Mouse (Mus musculus): ENCODE measurements around the gene Ddx49. TPM values are rescaled to one million over a fixed set of nuclear protein-coding genes. Genes with fewer than 3 reads are reported as not detected.

The Ddx49 gene
- total and polyA plus RNA-seq, 3 experiments, result 64.9 to 98.4 (median 77.3) TPM

DNA sequence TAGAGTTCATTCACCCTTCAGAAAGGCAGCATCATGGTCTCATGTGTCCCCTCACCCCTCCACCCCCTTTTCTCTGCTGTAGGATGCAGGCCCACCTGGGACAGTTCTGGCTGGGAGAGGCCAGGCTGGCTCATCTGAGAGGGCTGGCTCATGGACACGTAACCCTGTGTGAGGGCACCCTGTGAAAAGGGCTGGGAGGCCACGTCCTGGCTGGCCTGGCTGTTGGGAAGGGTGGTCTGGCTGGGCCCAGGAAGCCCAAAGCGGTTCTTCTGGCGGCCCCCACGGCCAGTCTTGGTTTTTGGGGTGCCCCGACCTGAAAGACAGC, 30.6 kb upstream of the Ddx49 start:
- in situ Hi-C loops (cut with MboI; ENCODE audit: low pct_ligation_motif_present, low pct_unique_long_range_greater_than_20kb, low sequenced_read_pairs) (no loop called here), dilution Hi-C loops (cut with MboI; ENCODE audit: extremely low pct_ligation_motif_present, extremely low pct_unique_long_range_greater_than_20kb, low sequenced_read_pairs) (no loop called here)
- no peak overlapping the region for H3K9ac ChIP-seq (ENCODE audit: insufficient read depth, low read depth)
- H3K27ac ChIP-seq (ENCODE audit: insufficient read depth, low read depth), result no peak overlapping the region
- peaks cover 74 to 82% of the 10 kb centered on the region in 2 experiments for H3K36me3 ChIP-seq (replicated peaks in 1 of 2; ENCODE audit: control insufficient read depth in 1 of 2, insufficient read depth in 1 of 2, low read length in 1 of 2)
- no peak overlapping the region for H3K4me3 ChIP-seq (replicated peaks in 1 of 3; ENCODE audit: low read depth in 2 of 3, low read length in 2 of 3, poor library complexity in 1 of 3)
- TF ChIP-seq MAFK (IDR thresholded peaks at IDR 0.05; ENCODE audit: insufficient replicate concordance, low read length), result no peak
- TF ChIP-seq ETS1 (conservative IDR thresholded peaks at IDR 0.05; ENCODE audit: low read depth, low read length), result no peak
- no peak for TF ChIP-seq ELF1 (IDR thresholded peaks at IDR 0.05; ENCODE audit: low read depth, low read length)
- TF ChIP-seq POLR2AphosphoS2 (IDR thresholded peaks at IDR 0.05; ENCODE audit: low read depth, low read length), result no peak
- no peak for TF ChIP-seq TCF12 (IDR thresholded peaks at IDR 0.05; ENCODE audit: low read depth, low read length)
- no peak for TF ChIP-seq MYC (IDR thresholded peaks at IDR 0.05; ENCODE audit: low read depth, low read length)
- TF ChIP-seq IRF4 (IDR thresholded peaks at IDR 0.05; ENCODE audit: low read depth, low read length), result no peak
- no peak for TF ChIP-seq SMC3 (IDR thresholded peaks at IDR 0.05; ENCODE audit: low read depth, low read length)
- TF ChIP-seq GABPA (IDR thresholded peaks at IDR 0.05; ENCODE audit: insufficient replicate concordance, low read depth, low read length), result no peak
- TF ChIP-seq CTCF (conservative IDR thresholded peaks at IDR 0.05 in 1 of 2, IDR thresholded peaks at IDR 0.05 in 1 of 2; ENCODE audit: low read depth in 2 of 2, low read length in 2 of 2), result no peak
- TF ChIP-seq CHD1 (IDR thresholded peaks at IDR 0.05; ENCODE audit: low read depth, low read length), result no peak
- TF ChIP-seq POLR2A (IDR thresholded peaks at IDR 0.05; ENCODE audit: low read depth, low read length), result no peak
- no peak for TF ChIP-seq TBP (conservative IDR thresholded peaks at IDR 0.05; ENCODE audit: low read depth, low read length)
- TF ChIP-seq ZC3H11A (IDR thresholded peaks at IDR 0.05; ENCODE audit: low read depth, low read length), result no peak
- no peak for TF ChIP-seq NRF1 (IDR thresholded peaks at IDR 0.05; ENCODE audit: low read depth, low read length)
- no peaks in the 10 kb centered on the region for H3K27me3 ChIP-seq (replicated peaks)
- no peaks in the 10 kb centered on the region for H3K4me1 ChIP-seq (ENCODE audit: control insufficient read depth in 1 of 2, insufficient read depth in 2 of 2)
- DNase-seq (ENCODE audit: extremely low read depth), result no peak
- no peak overlapping the region for H3K4me2 ChIP-seq (ENCODE audit: insufficient read depth, low read depth, poor library complexity, severe bottlenecking)
- H3K9me3 ChIP-seq (replicated peaks; ENCODE audit: low read length), result peaks cover 14% of the 10 kb centered on the region
- H3K79me2 ChIP-seq (replicated peaks; ENCODE audit: control insufficient read depth, extremely low read depth, insufficient read depth, poor library complexity, severe bottlenecking), result no peaks in the 10 kb centered on the region

- no peak overlapping the region for H3K4me2 ChIP-seq (ENCODE audit: insufficient read depth, low read depth, poor library complexity, severe bottlenecking)
- no peak overlapping the region for H3K27ac ChIP-seq (ENCODE audit: insufficient read depth, low read depth)
- no peak overlapping the region for H3K9ac ChIP-seq (ENCODE audit: insufficient read depth, low read depth)
- no peak for DNase-seq (ENCODE audit: extremely low read depth)
- H3K4me1 ChIP-seq (ENCODE audit: control insufficient read depth in 1 of 2, insufficient read depth in 2 of 2), result no peaks in the 10 kb centered on the region
- TF ChIP-seq E2F4 (IDR thresholded peaks at IDR 0.05; ENCODE audit: insufficient replicate concordance, low read depth, low read length) (no peak), USF1 (IDR thresholded peaks at IDR 0.05; ENCODE audit: low read depth, low read length) (no peak), ETS1 (conservative IDR thresholded peaks at IDR 0.05; ENCODE audit: low read depth, low read length) (no peak), POLR2A (IDR thresholded peaks at IDR 0.05; ENCODE audit: low read depth, low read length) (no peak), ELF1 (IDR thresholded peaks at IDR 0.05; ENCODE audit: low read depth, low read length) (no peak), RCOR1 (conservative IDR thresholded peaks at IDR 0.05; ENCODE audit: low read depth, low read length) (no peak), TCF12 (IDR thresholded peaks at IDR 0.05; ENCODE audit: low read depth, low read length) (no peak), NELFE (IDR thresholded peaks at IDR 0.05; ENCODE audit: low read depth, low read length) (no peak), USF2 (conservative IDR thresholded peaks at IDR 0.05; ENCODE audit: low read depth, low read length) (no peak), MAX (IDR thresholded peaks at IDR 0.05; ENCODE audit: low read length) (no peak), PAX5 (IDR thresholded peaks at IDR 0.05; ENCODE audit: low read length) (no peak), MAZ (IDR thresholded peaks at IDR 0.05; ENCODE audit: low read depth, low read length) (no peak), NRF1 (IDR thresholded peaks at IDR 0.05; ENCODE audit: low read depth, low read length) (no peak), JUN (IDR thresholded peaks at IDR 0.05; ENCODE audit: insufficient read depth, low read depth, low read length) (no peak), TBP (conservative IDR thresholded peaks at IDR 0.05; ENCODE audit: low read depth, low read length) (no peak), EP300 (IDR thresholded peaks at IDR 0.05; ENCODE audit: low read length) (no peak), KAT2A (IDR thresholded peaks at IDR 0.05; ENCODE audit: insufficient replicate concordance, low read length) (no peak), MEF2A (IDR thresholded peaks at IDR 0.05; ENCODE audit: borderline replicate concordance, low read depth, low read length) (no peak)
- in situ Hi-C loops (cut with MboI; ENCODE audit: low pct_ligation_motif_present, low pct_unique_long_range_greater_than_20kb, low sequenced_read_pairs) (no loop called here), dilution Hi-C loops (cut with MboI; ENCODE audit: extremely low pct_ligation_motif_present, extremely low pct_unique_long_range_greater_than_20kb, low sequenced_read_pairs) (no loop called here)
- peaks cover 68 to 78% of the 10 kb centered on the region in 2 experiments for H3K36me3 ChIP-seq (replicated peaks in 1 of 2; ENCODE audit: control insufficient read depth in 1 of 2, insufficient read depth in 1 of 2, low read length in 1 of 2)
- H3K4me3 ChIP-seq (replicated peaks in 1 of 3; ENCODE audit: low read depth in 2 of 3, low read length in 2 of 3, poor library complexity in 1 of 3), result no peak overlapping the region
- no peaks in the 10 kb centered on the region for H3K79me2 ChIP-seq (replicated peaks; ENCODE audit: control insufficient read depth, extremely low read depth, insufficient read depth, poor library complexity, severe bottlenecking)
- peaks cover 19% of the 10 kb centered on the region for H3K9me3 ChIP-seq (replicated peaks; ENCODE audit: low read length)
- no peaks in the 10 kb centered on the region for H3K27me3 ChIP-seq (replicated peaks)
These were observed 30.0 kb upstream of the Ddx49 start for GRCm38 (mm10) chr8:70332070-70332877.
